Mouse (Mus musculus) brain, embryonic 14.5 days (tissue): ENCODE results near the gene Hps4.
"Not testable (repeated sequence)": the region's sequence is repeated elsewhere in the genome, so short reads cannot be mapped to it uniquely, and the experiment has no call there.

Experiments used
- CTCF ChIP-seq: fragments of 200-500 bp; IDR thresholded peaks from 2 replicates; pipeline ENCODE4 v1.5.1; 2012; ENCODE audit warnings: inconsistent platforms, mild to moderate bottlenecking, moderate library complexity, borderline replicate concordance; ENCODE audit not compliant: insufficient read depth, insufficient read length; ENCODE audit errors: extremely low read depth
- POLR2A ChIP-seq: fragments of 200-500 bp; IDR thresholded peaks from 2 replicates; pipeline ENCODE4 v1.6.1; 2012; ENCODE audit warnings: mild to moderate bottlenecking, inconsistent platforms, borderline replicate concordance; ENCODE audit not compliant: poor library complexity, insufficient read depth, insufficient read length, severe bottlenecking; ENCODE audit errors: extremely low read depth

- TF ChIP-seq CTCF, POLR2A: not testable (repeated sequence)
Measured at GRCm38 (mm10) chr5:112412781-112413180, 69.9 kb downstream of the Hps4 start.
